Mouse (Mus musculus): ENCODE measurements around the gene Zscan2. TPM values are rescaled to one million over a fixed set of nuclear protein-coding genes. Genes with fewer than 3 reads are reported as not detected.
"Not testable (repeated sequence)": the region's sequence is repeated elsewhere in the genome, so short reads cannot be mapped to it uniquely, and the experiment has no call there.

The Zscan2 gene
- total RNA-seq (2017) = 10.8 TPM in 2 replicates

- peak; percentile 95 for ATAC-seq (ENCODE audit: extremely low read depth, insufficient number of reproducible peaks, low FRiP score, poor library complexity, severe bottlenecking)
Measured at GRCm38 (mm10) chr7:80860729-80861274, at the start of gene Zscan2. TSS of gene Zscan2 (plus strand) at chr7:80860920.

GRCm38 (mm10) chr7:80813397-80813796 is 47.3 kb upstream of the Zscan2 start:
- no peak for ATAC-seq (ENCODE audit: extremely low read depth, insufficient number of reproducible peaks, low FRiP score, poor library complexity, severe bottlenecking)

GRCm38 (mm10) chr7:80816641-80817040 is 44.1 kb upstream of the Zscan2 start:
- no peak for ATAC-seq (ENCODE audit: extremely low read depth, insufficient number of reproducible peaks, low FRiP score, poor library complexity, severe bottlenecking)

GRCm38 (mm10) chr7:80820838-80821237 is 39.9 kb upstream of the Zscan2 start:
- ATAC-seq (ENCODE audit: extremely low read depth, insufficient number of reproducible peaks, low FRiP score, poor library complexity, severe bottlenecking) = no peak

- no peak for ATAC-seq (ENCODE audit: extremely low read depth, insufficient number of reproducible peaks, low FRiP score, poor library complexity, severe bottlenecking)
Measured at GRCm38 (mm10) chr7:80823267-80823666, 37.5 kb upstream of the Zscan2 start.

- no peak for ATAC-seq (ENCODE audit: extremely low read depth, insufficient number of reproducible peaks, low FRiP score, poor library complexity, severe bottlenecking)
Measured at GRCm38 (mm10) chr7:80823875-80824682, 36.6 kb upstream of the Zscan2 start.

GRCm38 (mm10) chr7:80825843-80826403 is 34.8 kb upstream of the Zscan2 start, which contains the start of gene Iqgap1:
TSS of gene Iqgap1 (minus strand) at chr7:80825974.
- no peak for ATAC-seq (ENCODE audit: extremely low read depth, insufficient number of reproducible peaks, low FRiP score, poor library complexity, severe bottlenecking)

GRCm38 (mm10) chr7:80828146-80828860 is 32.4 kb upstream of the Zscan2 start:
- ATAC-seq (ENCODE audit: extremely low read depth, insufficient number of reproducible peaks, low FRiP score, poor library complexity, severe bottlenecking) = peak; percentile 58

GRCm38 (mm10) chr7:80830193-80830803 is 30.4 kb upstream of the Zscan2 start:
- peak; percentile 42 for ATAC-seq (ENCODE audit: extremely low read depth, insufficient number of reproducible peaks, low FRiP score, poor library complexity, severe bottlenecking)

GRCm38 (mm10) chr7:80832191-80832590 is 28.5 kb upstream of the Zscan2 start:
- peak; percentile 67 for ATAC-seq (ENCODE audit: extremely low read depth, insufficient number of reproducible peaks, low FRiP score, poor library complexity, severe bottlenecking)

- not testable (repeated sequence) for ATAC-seq (ENCODE audit: extremely low read depth, insufficient number of reproducible peaks, low FRiP score, poor library complexity, severe bottlenecking)
Measured at GRCm38 (mm10) chr7:80832996-80833650, 27.6 kb upstream of the Zscan2 start.

- ATAC-seq (ENCODE audit: extremely low read depth, insufficient number of reproducible peaks, low FRiP score, poor library complexity, severe bottlenecking) = no peak
Measured at GRCm38 (mm10) chr7:80833651-80834532, 26.8 kb upstream of the Zscan2 start.

- no peak for ATAC-seq (ENCODE audit: extremely low read depth, insufficient number of reproducible peaks, low FRiP score, poor library complexity, severe bottlenecking)
Measured at GRCm38 (mm10) chr7:80835984-80836652, 24.6 kb upstream of the Zscan2 start.

- ATAC-seq (ENCODE audit: extremely low read depth, insufficient number of reproducible peaks, low FRiP score, poor library complexity, severe bottlenecking) = no peak
Measured at GRCm38 (mm10) chr7:80837736-80838135, 23.0 kb upstream of the Zscan2 start.

- ATAC-seq (ENCODE audit: extremely low read depth, insufficient number of reproducible peaks, low FRiP score, poor library complexity, severe bottlenecking) = no peak
Measured at GRCm38 (mm10) chr7:80838247-80838646, 22.5 kb upstream of the Zscan2 start.

- no peak for ATAC-seq (ENCODE audit: extremely low read depth, insufficient number of reproducible peaks, low FRiP score, poor library complexity, severe bottlenecking)
Measured at GRCm38 (mm10) chr7:80839755-80840154, 21.0 kb upstream of the Zscan2 start.

- ATAC-seq (ENCODE audit: extremely low read depth, insufficient number of reproducible peaks, low FRiP score, poor library complexity, severe bottlenecking) = no peak
Measured at GRCm38 (mm10) chr7:80840241-80840640, 20.5 kb upstream of the Zscan2 start.
